Mouse (Mus musculus): ENCODE results near the gene Fat1. TPM values are rescaled to one million over a fixed set of nuclear protein-coding genes. Genes with fewer than 3 reads are reported as not detected.
A peak's percentile ranks its signal among the peaks of the same experiment; 100 is the strongest.

Fat1 gene
- polyA plus RNA-seq, 1 experiment from 2014 or later: 10.4 TPM

DNA sequence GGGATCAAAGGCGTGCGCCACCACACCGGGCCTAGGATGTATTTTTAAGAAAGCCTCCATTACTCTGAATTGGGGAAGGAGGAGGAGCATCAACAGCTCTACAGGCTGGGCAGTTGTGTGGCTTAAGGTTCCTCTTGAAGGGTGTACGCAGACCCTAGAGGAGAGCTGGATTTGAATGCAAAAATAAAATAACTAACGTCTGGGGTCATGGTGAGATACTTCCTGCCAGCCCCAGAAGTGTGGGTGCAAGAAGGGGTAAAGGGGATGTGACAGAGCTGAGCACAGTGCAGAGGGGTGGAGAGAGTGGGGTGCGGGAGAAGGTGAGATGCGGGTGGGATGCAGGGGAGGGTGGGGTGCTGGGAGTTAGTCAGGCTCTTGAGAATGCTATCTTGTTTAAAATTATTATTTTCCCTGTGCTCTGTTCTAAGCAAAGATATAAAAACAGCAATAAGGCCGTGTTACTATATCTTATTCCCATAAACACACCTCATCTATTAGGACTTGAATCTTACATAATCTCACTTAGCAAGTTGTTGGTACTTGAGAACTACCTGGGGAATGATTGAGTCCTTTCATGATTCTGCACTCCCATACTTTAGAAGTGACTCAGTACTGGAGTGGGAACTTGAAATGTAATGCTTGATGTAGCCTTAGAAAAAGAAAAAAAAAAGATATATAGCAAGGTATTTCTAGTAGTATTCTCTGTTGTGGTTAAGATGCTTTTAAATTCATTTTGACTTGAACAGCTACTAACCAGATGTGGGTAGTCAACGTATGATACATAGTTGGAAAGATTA lies 2.5 kb upstream of the Fat1 start:
- Histone ChIP-seq H3K36me3 (ENCODE audit: control insufficient read depth, insufficient read depth) (no peaks in the 10 kb centered on the region), H3K4me1 (replicated peaks; ENCODE audit: control insufficient read depth, insufficient read depth, low read length) (peaks cover 19% of the 10 kb centered on the region), H3K4me3 (replicated peaks; ENCODE audit: low read length) (no peak overlapping the region), H3K9ac (replicated peaks; ENCODE audit: low read depth, low read length) (no peak overlapping the region), H3K9me3 (ENCODE audit: control insufficient read depth, low read length) (no peaks in the 10 kb centered on the region), H3K27me3 (replicated peaks; ENCODE audit: control insufficient read depth, insufficient read depth, low read length) (no peaks in the 10 kb centered on the region), H3K4me2 (ENCODE audit: low read length) (no peak overlapping the region), H3K27ac (ENCODE audit: low read length) (no peak overlapping the region)
- WGBS: 96% methylated on average over 9 of the region's 9 CpGs
- no peak for ATAC-seq

DNA sequence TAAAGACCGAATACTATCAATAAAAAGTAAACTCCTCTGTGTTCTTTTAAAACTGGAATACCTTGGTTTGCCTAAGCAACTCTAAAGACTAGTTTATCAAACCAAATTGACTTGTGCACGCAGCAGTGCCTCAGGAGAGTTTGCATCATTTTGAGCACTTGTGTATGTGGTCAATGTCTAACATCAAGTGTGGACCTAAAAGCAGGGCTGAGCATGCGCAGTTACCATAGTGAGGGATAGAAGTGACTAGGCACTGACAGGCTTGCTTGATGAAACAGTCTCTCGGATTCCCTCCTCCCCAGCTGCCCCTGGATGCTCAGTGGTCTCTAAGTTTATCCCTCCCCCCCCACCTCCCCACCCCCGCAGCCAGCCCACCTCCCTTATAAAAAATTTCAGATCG lies 1.8 kb upstream of the Fat1 start:
- Histone ChIP-seq H3K9me3 (ENCODE audit: control insufficient read depth, low read length) (no peaks in the 10 kb centered on the region), H3K36me3 (ENCODE audit: control insufficient read depth, insufficient read depth) (no peaks in the 10 kb centered on the region), H3K27ac (ENCODE audit: low read length) (no peak overlapping the region), H3K4me1 (replicated peaks; ENCODE audit: control insufficient read depth, insufficient read depth, low read length) (peaks cover 19% of the 10 kb centered on the region), H3K9ac (replicated peaks; ENCODE audit: low read depth, low read length) (no peak overlapping the region), H3K4me2 (ENCODE audit: low read length) (peak overlapping the region; percentile 97), H3K27me3 (replicated peaks; ENCODE audit: control insufficient read depth, insufficient read depth, low read length) (no peaks in the 10 kb centered on the region), H3K4me3 (replicated peaks; ENCODE audit: low read length) (no peak overlapping the region; the same call in 1 of the 2 replicates)
- ATAC-seq: no peak
- WGBS: 52% methylated on average over 6 of the region's 6 CpGs

DNA sequence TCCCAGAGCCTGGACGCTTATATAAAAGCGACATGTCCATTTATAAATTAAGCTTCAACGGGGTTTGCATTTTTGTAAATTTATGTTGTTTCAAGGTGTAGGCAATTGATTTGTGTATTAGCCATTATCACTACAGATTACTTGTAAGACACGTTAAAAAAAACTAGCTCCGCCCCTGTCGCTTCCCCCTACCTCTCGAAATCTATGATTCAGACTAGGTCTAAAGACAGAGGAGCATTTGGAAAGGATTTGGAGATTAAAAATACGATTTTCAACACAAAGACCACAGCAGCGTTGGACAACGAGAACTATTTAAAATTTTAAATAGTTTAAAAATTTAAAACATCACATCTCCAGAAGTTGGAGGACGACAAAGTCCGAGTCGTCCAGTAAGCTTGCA lies 831 bp upstream of the Fat1 start:
- peak overlapping the region; percentile 77 for H3K4me3 ChIP-seq (replicated peaks; ENCODE audit: low read length)
- no peaks in the 10 kb centered on the region for H3K27me3 ChIP-seq (replicated peaks; ENCODE audit: control insufficient read depth, insufficient read depth, low read length)
- no peaks in the 10 kb centered on the region for H3K36me3 ChIP-seq (ENCODE audit: control insufficient read depth, insufficient read depth)
- H3K4me2 ChIP-seq (ENCODE audit: low read length): peak overlapping the region; percentile 97
- peak overlapping the region; percentile 58 for H3K9ac ChIP-seq (replicated peaks; ENCODE audit: low read depth, low read length)
- H3K4me1 ChIP-seq (replicated peaks; ENCODE audit: control insufficient read depth, insufficient read depth, low read length): peaks cover 19% of the 10 kb centered on the region
- H3K27ac ChIP-seq (ENCODE audit: low read length): peak overlapping the region; percentile 71; the same call in 1 of the 2 replicates
- 4% methylated on average over 13 of the region's 13 CpGs for WGBS
- ATAC-seq: no peak
- H3K9me3 ChIP-seq (ENCODE audit: control insufficient read depth, low read length): no peaks in the 10 kb centered on the region

DNA sequence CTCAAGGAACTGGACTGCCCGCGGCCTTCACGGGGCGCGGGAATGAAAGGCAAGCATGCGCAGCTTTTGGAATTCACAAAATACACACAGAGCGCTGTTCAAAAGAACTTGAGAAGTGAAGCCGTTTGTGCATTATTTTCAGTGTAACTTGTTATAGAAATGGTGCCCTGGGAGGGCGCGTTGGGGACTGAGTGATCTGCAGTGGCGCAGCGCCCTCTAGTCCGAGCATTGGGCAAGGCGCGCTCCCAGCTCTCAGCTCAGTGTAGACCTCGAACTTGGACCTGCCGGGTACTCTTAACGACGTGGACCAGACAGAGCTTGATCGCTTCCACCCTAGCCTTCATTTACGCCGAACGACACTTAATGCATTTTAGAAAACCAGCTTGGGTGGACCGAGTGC lies 494 bp downstream of the Fat1 start:
- Histone ChIP-seq H3K9ac (replicated peaks; ENCODE audit: low read depth, low read length) (peak overlapping the region; percentile 58), H3K4me3 (replicated peaks; ENCODE audit: low read length) (peak overlapping the region; percentile 77), H3K9me3 (ENCODE audit: control insufficient read depth, low read length) (no peaks in the 10 kb centered on the region), H3K4me2 (ENCODE audit: low read length) (peak overlapping the region; percentile 97), H3K27ac (ENCODE audit: low read length) (peak overlapping the region; percentile 71), H3K27me3 (replicated peaks; ENCODE audit: control insufficient read depth, insufficient read depth, low read length) (no peaks in the 10 kb centered on the region), H3K36me3 (ENCODE audit: control insufficient read depth, insufficient read depth) (no peaks in the 10 kb centered on the region), H3K4me1 (replicated peaks; ENCODE audit: control insufficient read depth, insufficient read depth, low read length) (peaks cover 19% of the 10 kb centered on the region)
- ATAC-seq: peak; percentile 70
- under 1% methylated on average over 24 of the region's 24 CpGs for WGBS

DNA sequence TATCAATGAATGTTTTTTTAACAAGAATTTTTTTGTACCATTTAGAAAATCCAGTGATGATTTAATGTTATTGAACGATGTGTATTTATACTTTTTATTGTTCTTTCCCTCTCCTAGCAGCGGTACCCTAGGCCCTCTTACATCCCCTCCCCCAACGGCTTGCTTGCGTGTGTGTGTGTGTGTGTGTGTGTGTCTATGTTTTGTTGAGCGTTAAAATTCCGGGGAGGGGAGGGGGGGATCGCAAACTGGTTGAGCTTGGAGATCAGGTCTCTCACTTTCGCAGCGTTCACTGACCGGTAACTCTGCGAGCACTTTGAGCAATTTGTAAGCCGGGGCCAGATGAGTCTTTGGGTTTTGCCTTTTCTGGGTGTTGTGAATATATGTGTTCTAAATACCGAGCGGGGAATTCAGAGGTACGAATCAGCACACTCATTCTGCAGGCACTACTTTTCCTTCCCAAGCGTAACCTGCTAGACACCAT lies 1.3 kb downstream of the Fat1 start:
- peak overlapping the region; percentile 77 for H3K4me3 ChIP-seq (replicated peaks; ENCODE audit: low read length)
- H3K4me1 ChIP-seq (replicated peaks; ENCODE audit: control insufficient read depth, insufficient read depth, low read length): peaks cover 19% of the 10 kb centered on the region
- ATAC-seq: no peak
- no peaks in the 10 kb centered on the region for H3K27me3 ChIP-seq (replicated peaks; ENCODE audit: control insufficient read depth, insufficient read depth, low read length)
- 0% methylated on average over 14 of the region's 16 CpGs for WGBS
- no peaks in the 10 kb centered on the region for H3K36me3 ChIP-seq (ENCODE audit: control insufficient read depth, insufficient read depth)
- peak overlapping the region; percentile 65 for H3K9ac ChIP-seq (replicated peaks; ENCODE audit: low read depth, low read length)
- H3K4me2 ChIP-seq (ENCODE audit: low read length): peak overlapping the region; percentile 97
- H3K9me3 ChIP-seq (ENCODE audit: control insufficient read depth, low read length): no peaks in the 10 kb centered on the region
- H3K27ac ChIP-seq (ENCODE audit: low read length): no peak overlapping the region; the same call in 1 of the 2 replicates

DNA sequence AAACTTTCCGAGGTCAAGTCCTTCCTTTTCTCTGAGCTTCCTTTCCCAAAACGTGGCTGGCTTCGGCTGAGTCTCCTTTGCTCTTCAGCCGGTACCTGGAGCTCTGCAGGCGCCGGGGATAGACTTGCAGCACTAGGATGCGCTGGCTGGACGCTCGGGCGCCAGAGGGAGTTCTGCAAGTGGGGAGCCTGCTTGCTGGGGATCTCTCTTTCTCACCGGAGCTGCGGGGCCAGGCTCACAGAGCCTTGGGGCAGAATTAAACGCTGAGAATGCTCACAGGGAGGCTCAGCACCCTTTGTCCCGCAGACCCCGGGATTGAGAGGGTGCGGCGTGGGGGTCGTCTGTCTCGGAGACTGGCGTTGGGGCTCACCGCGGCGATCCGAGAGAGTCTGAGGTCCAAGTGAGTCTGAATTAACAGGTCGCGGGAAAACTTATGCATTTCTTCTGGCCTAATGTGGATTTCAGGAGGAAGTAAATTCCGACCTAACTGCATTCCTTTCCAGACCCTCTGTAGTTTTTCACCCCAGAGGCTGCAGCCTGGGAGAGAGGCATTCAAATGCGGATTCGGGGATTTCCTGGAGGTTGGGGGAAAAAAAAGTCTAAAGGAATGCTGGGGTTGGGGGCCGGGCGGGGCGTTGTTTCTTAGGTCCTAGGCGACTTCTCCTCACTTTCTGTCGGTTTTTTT lies 2.0 kb downstream of the Fat1 start:
- WGBS: under 1% methylated on average over 34 of the region's 34 CpGs
- Histone ChIP-seq H3K36me3 (ENCODE audit: control insufficient read depth, insufficient read depth) (no peaks in the 10 kb centered on the region), H3K4me3 (replicated peaks; ENCODE audit: low read length) (peak overlapping the region; percentile 77), H3K4me2 (ENCODE audit: low read length) (peak overlapping the region; percentile 97), H3K4me1 (replicated peaks; ENCODE audit: control insufficient read depth, insufficient read depth, low read length) (peaks cover 19% of the 10 kb centered on the region), H3K27ac (ENCODE audit: low read length) (peak overlapping the region; percentile 56), H3K9me3 (ENCODE audit: control insufficient read depth, low read length) (no peaks in the 10 kb centered on the region), H3K27me3 (replicated peaks; ENCODE audit: control insufficient read depth, insufficient read depth, low read length) (no peaks in the 10 kb centered on the region), H3K9ac (replicated peaks; ENCODE audit: low read depth, low read length) (peak overlapping the region; percentile 65)
- 0 out of 2 replicates have a peak, but pooled peaks have one; percentile 7 for ATAC-seq

DNA sequence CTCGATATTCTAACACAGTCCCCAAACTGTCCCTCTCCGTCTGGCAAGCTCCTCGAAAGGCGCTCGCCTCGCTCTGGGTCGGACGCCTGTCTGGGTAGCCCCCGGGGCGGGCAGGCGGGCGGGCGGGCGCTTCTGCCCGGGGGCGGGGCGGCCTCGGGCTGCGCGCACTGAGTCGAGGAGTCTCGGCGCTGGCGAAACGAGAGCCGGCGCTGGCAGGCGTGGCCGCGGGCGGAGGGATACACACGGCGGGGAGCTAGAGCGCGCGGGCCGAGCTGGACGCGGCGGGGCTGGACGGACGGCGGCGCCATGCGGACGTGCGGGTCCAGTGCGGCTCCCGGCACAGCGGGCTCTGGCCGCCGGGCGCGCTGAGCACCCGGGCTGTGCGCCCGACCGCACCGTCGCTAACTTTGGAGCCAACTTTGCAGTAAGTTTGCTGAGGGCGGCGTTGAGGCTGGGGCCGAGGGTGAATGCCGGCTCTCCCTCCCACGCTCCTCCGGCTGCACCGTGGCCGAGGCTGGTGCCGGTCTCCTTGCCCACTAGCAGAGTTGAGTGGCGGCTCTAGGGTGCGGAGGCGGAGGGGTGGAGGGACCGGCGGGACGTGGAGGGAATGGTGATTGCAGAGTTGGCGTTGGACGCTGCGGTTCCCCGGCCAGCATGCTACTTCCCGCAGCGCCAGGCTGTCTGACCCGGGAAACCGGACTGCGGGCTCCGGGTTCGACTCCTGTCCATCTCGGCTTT lies 2.8 kb downstream of the Fat1 start:
- Histone ChIP-seq H3K9ac (replicated peaks; ENCODE audit: low read depth, low read length) (peak overlapping the region; percentile 65), H3K4me2 (ENCODE audit: low read length) (peak overlapping the region; percentile 97), H3K27me3 (replicated peaks; ENCODE audit: control insufficient read depth, insufficient read depth, low read length) (no peaks in the 10 kb centered on the region), H3K4me3 (replicated peaks; ENCODE audit: low read length) (peak overlapping the region; percentile 77), H3K4me1 (replicated peaks; ENCODE audit: control insufficient read depth, insufficient read depth, low read length) (peaks cover 19% of the 10 kb centered on the region), H3K36me3 (ENCODE audit: control insufficient read depth, insufficient read depth) (no peaks in the 10 kb centered on the region), H3K27ac (ENCODE audit: low read length) (peak overlapping the region; percentile 70), H3K9me3 (ENCODE audit: control insufficient read depth, low read length) (no peaks in the 10 kb centered on the region)
- peak; percentile 80 for ATAC-seq
- WGBS: under 1% methylated on average over 84 of the region's 87 CpGs

DNA sequence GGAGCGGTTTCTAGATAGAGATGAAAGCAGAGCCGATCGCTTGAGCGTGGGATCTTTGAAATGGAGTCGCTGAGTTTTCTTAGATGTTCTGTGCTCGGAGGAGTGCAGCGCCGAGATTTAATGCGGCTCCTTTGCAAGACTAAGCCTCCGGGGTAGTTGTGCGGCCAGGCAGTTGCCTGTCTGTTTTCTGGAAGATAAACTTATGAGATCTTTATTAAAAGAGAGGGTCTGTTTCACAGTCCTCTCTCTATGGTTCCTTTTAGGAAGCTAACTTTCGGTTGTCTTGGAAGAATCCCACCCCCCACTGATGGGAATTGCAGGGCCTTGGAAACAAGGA lies 3.4 kb downstream of the Fat1 start:
- ATAC-seq: no peak
- H3K36me3 ChIP-seq (ENCODE audit: control insufficient read depth, insufficient read depth): no peaks in the 10 kb centered on the region
- H3K27me3 ChIP-seq (replicated peaks; ENCODE audit: control insufficient read depth, insufficient read depth, low read length): no peaks in the 10 kb centered on the region
- H3K9me3 ChIP-seq (ENCODE audit: control insufficient read depth, low read length): no peaks in the 10 kb centered on the region
- WGBS: under 1% methylated on average over 12 of the region's 12 CpGs
- peak overlapping the region; percentile 97 for H3K4me2 ChIP-seq (ENCODE audit: low read length)
- peak overlapping the region; percentile 65 for H3K9ac ChIP-seq (replicated peaks; ENCODE audit: low read depth, low read length)
- peaks cover 19% of the 10 kb centered on the region for H3K4me1 ChIP-seq (replicated peaks; ENCODE audit: control insufficient read depth, insufficient read depth, low read length)
- H3K27ac ChIP-seq (ENCODE audit: low read length): peak overlapping the region; percentile 70
- H3K4me3 ChIP-seq (replicated peaks; ENCODE audit: low read length): peak overlapping the region; percentile 77

DNA sequence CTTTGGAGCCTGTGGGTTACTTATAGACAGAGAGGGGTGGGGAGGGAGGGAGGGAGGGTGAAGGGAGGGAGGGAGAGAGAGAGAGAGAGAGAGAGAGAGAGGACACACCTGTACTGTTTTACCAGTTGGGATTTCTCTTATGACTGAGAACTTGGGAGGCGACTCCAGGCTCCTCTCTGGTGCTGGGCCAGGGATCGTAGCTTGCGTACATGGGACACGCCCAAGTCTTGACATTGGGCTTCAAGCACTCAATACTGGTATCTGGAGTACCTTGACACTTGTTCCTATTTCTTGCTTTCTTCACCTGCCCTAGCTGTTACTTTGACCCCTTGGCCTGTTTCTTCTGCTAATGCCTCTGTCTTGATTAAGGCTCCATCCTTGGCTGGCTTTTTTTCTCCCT lies 10.3 kb downstream of the Fat1 start:
- H3K4me2 ChIP-seq (ENCODE audit: low read length): no peak overlapping the region
- no peak overlapping the region for H3K4me3 ChIP-seq (replicated peaks; ENCODE audit: low read length)
- H3K27ac ChIP-seq (ENCODE audit: low read length): no peak overlapping the region
- no peak for ATAC-seq
- H3K36me3 ChIP-seq (ENCODE audit: control insufficient read depth, insufficient read depth): peaks cover 3% of the 10 kb centered on the region
- peaks cover 4% of the 10 kb centered on the region; the same call in 1 of the 2 replicates for H3K4me1 ChIP-seq (replicated peaks; ENCODE audit: control insufficient read depth, insufficient read depth, low read length)
- H3K9ac ChIP-seq (replicated peaks; ENCODE audit: low read depth, low read length): no peak overlapping the region
- H3K9me3 ChIP-seq (ENCODE audit: control insufficient read depth, low read length): 0 out of 2 replicates have a peak, but pooled peaks cover 1% of the 10 kb centered on the region
- no peaks in the 10 kb centered on the region for H3K27me3 ChIP-seq (replicated peaks; ENCODE audit: control insufficient read depth, insufficient read depth, low read length)
- 98% methylated on average over 4 of the region's 4 CpGs for WGBS

Measured in forebrain, embryonic 16.5 days (tissue).